Mouse (Mus musculus) lung, adult 18-20 months (tissue): ENCODE data around the gene Gm10153.
"Not testable (repeated sequence)": the region's sequence is repeated elsewhere in the genome, so short reads cannot be mapped to it uniquely, and the experiment has no call there.

Source experiments
- DNase-seq, 2 experiments: peaks; one replicate each; pipeline ENCODE4 v3.0.0; 2022; ENCODE audit warnings: mixed read lengths in 2 of 2

Gm10153 gene

GRCm38 (mm10) chr7:142143506-142144010 lies 46.6 kb downstream of the Gm10153 start:
- not testable (repeated sequence) for DNase-seq

GRCm38 (mm10) chr7:142140696-142141095 lies 49.5 kb downstream of the Gm10153 start:
- DNase-seq = no peak
